Mouse (Mus musculus) effector memory CD4-positive, alpha-beta T cell, adult 5 months (primary cell): Measurements from ENCODE around the gene Impdh2. TPM values are rescaled to one million over a fixed set of nuclear protein-coding genes. Genes with fewer than 3 reads are reported as not detected.

ENCODE experiments used
- polyA plus RNA-seq: library from polyadenylated mRNA; unstranded; fragments of 100-300 nt; shearing (Covaris generic); gene quantifications from one replicate; pipeline ENCODE4 v1.2.1, GENCODE M21; 2017

Impdh2 gene
- polyA plus RNA-seq = 178 TPM

GRCm38 (mm10) chr9:108560227-108560841, at the start of gene Impdh2:
Impdh2 (plus strand) TSS chr9:108560286.

GRCm38 (mm10) chr9:108516380-108517251, 43.5 kb upstream of the Impdh2 start, which contains the start of gene Qrich1:
Qrich1 (plus strand) TSS chr9:108516806.

GRCm38 (mm10) chr9:108566815-108567776, 7.0 kb downstream of the Impdh2 start, which contains the start of gene Ndufaf3:
Ndufaf3 (minus strand) TSS chr9:108567434.

GRCm38 (mm10) chr9:108569381-108570206, 9.5 kb downstream of the Impdh2 start, which contains the start of gene Dalrd3:
Dalrd3 (plus strand) TSS chr9:108569886.

GRCm38 (mm10) chr9:108578545-108579343, 18.7 kb downstream of the Impdh2 start, which contains the start of gene Wdr6:
Wdr6 (minus strand) TSS chr9:108578739.

GRCm38 (mm10) chr9:108596998-108597764, 37.1 kb downstream of the Impdh2 start, which contains the start of gene P4htm:
P4htm (minus strand) TSS chr9:108597667.

Other genes starting within 250 kb of the Impdh2 start
- gene Gpx1, start 221.4 kb upstream of the Impdh2 start, polyA plus RNA-seq = 260 TPM
- gene Usp4, start 212.4 kb upstream of the Impdh2 start, polyA plus RNA-seq = 94.4 TPM
- 0.74 TPM for gene 1700102P08Rik, start 167.5 kb upstream of the Impdh2 start, polyA plus RNA-seq
- not detected for gene Ccdc36, start 131.8 kb upstream of the Impdh2 start, polyA plus RNA-seq
- not detected for gene BC048562, start 123.8 kb upstream of the Impdh2 start, polyA plus RNA-seq
- 27.6 TPM for gene Ccdc71, start 99.8 kb upstream of the Impdh2 start, polyA plus RNA-seq
- 7.3 TPM for gene Klhdc8b, start 98.7 kb upstream of the Impdh2 start, polyA plus RNA-seq
- not detected for gene Lamb2, start 80.5 kb upstream of the Impdh2 start, polyA plus RNA-seq
- gene Usp19, start 69.7 kb upstream of the Impdh2 start, polyA plus RNA-seq = 158 TPM
- gene Qars, start 52.6 kb upstream of the Impdh2 start, polyA plus RNA-seq = 74.5 TPM
- gene Qrich1, start 43.5 kb upstream of the Impdh2 start, polyA plus RNA-seq = 172 TPM
- gene Ndufaf3, start 7.1 kb downstream of the Impdh2 start, polyA plus RNA-seq = 37.5 TPM
- 72.4 TPM for gene Dalrd3, start 9.6 kb downstream of the Impdh2 start, polyA plus RNA-seq
- 28.6 TPM for gene Wdr6, start 18.5 kb downstream of the Impdh2 start, polyA plus RNA-seq
- 11.5 TPM for gene P4htm, start 37.4 kb downstream of the Impdh2 start, polyA plus RNA-seq
- gene Arih2, start 89.1 kb downstream of the Impdh2 start, polyA plus RNA-seq = 179 TPM
- gene Slc25a20, start 101.8 kb downstream of the Impdh2 start, polyA plus RNA-seq = 20.0 TPM
- gene Prkar2a, start 129.0 kb downstream of the Impdh2 start, polyA plus RNA-seq = 29.3 TPM
- gene Ip6k2, start 223.5 kb downstream of the Impdh2 start, polyA plus RNA-seq = 29.7 TPM
- gene Nckipsd, start 248.1 kb downstream of the Impdh2 start, polyA plus RNA-seq = 7.1 TPM